Mouse (Mus musculus) cerebellum, postnatal 14 days (tissue): ENCODE data around the gene Setx.

ENCODE experiments used
- DNase-seq, 2 experiments: peaks; one replicate each; pipeline ENCODE4 v3.0.0; 2021; ENCODE audit warnings: mixed read lengths in 2 of 2

The Setx gene

DNA sequence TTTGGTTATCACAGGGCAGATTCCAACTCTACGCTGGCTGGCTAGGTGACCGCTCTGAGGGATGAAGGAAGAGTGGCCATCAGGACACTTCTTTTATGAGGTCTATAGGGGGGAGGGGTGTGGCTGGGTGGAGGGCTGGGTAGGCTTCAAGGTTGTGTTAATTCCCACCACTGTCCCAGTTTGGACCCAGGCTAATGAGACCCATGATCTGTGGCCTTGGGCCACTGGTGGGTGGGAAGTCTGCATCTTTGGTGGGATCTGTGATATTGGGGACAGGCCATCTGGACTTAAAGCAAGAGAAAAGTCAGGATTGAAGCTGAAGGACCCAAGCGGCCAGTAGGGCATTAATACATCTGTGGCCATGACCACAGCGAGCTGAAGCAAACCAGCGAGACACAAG is 94.8 kb downstream of the Setx start:
- peak in 1 of 2 experiments; percentile 31 for DNase-seq

DNA sequence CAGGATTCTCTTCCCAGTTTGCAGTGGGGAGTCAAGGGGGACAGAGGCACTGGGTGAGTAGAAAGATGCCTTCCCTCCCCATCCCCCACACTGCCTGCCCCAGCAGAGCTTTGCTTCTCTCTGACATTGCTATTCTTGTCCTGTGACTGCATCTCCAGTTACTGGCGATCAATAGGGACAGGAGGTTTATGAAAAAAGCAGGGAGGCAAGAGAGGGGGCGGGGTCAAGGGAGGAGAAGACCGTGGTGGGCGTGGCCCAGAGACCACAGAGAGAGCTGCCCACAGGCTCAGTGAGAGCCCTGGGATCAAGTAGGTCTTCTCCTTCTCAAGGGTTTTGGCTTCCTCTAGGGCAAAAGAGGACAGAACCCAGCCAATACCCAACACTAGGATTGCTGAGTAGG is 98.3 kb downstream of the Setx start:
- peak in 1 of 2 experiments; percentile 62 for DNase-seq

DNA sequence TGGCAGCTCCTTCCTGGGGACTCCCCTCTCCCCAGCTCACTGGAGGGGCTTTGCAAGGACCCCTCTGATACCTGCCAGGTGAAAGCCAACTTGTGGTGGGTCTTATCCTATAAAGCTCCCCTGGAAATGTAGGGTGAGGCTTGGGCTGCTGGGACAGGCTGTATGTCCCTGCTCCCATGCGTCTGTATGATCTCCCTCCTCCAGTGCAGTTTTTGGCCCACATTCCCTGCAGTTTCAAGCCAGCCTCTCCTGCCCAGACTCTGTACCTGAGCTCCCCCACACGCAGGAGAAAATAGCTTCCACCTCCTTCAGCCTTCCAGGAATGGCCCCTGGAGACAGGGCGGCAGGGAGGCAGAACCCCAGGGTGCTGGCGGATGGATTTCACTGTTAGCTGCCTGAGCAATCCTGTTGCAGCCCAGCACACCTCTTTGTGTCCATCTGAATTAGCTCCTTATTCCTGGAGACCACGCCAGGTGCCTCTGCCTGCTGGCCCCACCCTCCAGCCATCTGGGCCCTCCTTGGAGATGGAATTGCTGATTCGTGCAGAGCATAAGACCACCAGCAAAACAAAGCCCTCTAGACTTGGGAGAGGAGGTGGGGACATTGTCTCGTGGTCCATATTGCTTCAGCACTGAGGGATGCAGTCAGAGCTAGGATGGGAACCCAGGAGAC is 99.7 kb downstream of the Setx start:
- DNase-seq, result peak; percentile 50 to 63

GRCm38 (mm10) chr2:29226671-29227070 is 102.7 kb downstream of the Setx start:
- DNase-seq, result no peak

- DNase-seq, result peak in 1 of 2 experiments; percentile 49
Measured at GRCm38 (mm10) chr2:29230191-29230835, 106.3 kb downstream of the Setx start.
